Mouse (Mus musculus) spleen, postnatal 36 days (tissue): ENCODE measurements around the gene Tprn.

Experiments
- DNase-seq, 2 experiments: peaks; one replicate each; pipeline ENCODE4 v3.0.0; 2022; ENCODE audit warnings: low spot score in 2 of 2, mixed read lengths in 1 of 2

The Tprn gene

DNA sequence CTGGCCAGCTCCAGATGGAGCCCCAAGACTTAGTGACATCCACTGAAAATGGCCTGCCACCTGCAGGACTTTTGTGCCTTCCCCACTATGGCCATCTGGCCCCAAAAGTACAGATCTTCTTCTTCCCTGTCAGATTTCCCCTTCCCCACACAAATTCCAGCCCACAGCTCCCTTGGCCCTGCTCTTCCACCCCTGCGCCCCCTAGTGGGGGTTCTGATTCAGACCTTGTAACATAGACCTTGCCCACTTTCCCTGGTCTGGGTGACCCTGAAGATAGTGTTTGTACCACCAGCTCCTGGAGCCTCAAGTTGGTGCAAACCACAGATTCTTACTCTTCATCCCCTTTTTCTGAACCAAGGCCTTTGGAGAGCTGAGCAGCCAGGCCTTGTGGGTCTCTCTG lies 30.4 kb downstream of the Tprn start:
- DNase-seq: peak; percentile 43 to 56

- no peak for DNase-seq
These were observed 31.3 kb downstream of the Tprn start for GRCm38 (mm10) chr2:25293706-25294105.

DNA sequence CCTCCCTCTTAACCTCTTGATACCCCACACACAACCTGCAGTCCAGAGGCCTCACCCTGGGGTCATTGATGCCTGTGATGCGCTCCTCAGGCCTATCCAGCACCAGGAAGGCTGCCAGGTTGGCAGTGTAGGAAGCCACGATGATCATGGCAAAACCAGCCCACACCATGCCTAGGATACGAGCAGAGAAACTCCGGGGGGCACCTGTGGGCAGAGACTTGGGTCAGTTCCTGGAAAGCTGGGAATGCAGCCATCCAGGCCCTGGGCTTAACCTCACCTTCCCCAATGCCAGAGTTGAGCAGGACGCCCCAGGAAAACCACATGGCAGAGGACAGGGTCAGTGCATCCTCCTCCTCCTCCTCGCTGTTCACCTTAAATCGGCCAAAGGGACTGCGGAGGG lies 34.7 kb downstream of the Tprn start:
- DNase-seq: no peak

DNA sequence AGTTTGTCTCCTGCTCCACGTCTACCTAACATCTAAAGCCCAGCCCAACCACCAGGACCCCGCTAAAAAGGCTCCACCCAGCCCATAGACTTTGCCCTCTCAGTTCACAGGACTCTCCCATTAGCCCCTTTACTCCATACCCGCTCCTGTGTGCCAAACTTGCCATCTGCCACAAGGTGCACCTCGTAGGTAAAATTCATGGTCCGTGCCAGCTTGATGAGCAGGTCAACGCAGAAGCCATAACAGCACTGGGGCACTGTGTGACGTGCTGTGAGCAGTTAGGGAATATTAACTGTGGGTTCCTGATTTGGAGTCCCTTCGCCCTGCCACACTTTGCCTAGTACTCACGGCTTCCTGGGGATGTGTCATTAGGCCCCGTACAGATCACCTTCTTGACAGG lies 35.6 kb downstream of the Tprn start:
- no peak for DNase-seq

- no peak for DNase-seq
These were observed 41.0 kb downstream of the Tprn start for GRCm38 (mm10) chr2:25303452-25303851.

GRCm38 (mm10) chr2:25303931-25304656 lies 41.7 kb downstream of the Tprn start:
- no peak for DNase-seq

GRCm38 (mm10) chr2:25304657-25305541 lies 42.5 kb downstream of the Tprn start:
- DNase-seq: no peak

- no peak for DNase-seq
These were observed 43.4 kb downstream of the Tprn start for GRCm38 (mm10) chr2:25305587-25306359.

- no peak for DNase-seq
These were observed 47.8 kb downstream of the Tprn start for GRCm38 (mm10) chr2:25310180-25310579.

- DNase-seq: no peak
These were observed 48.6 kb downstream of the Tprn start for GRCm38 (mm10) chr2:25310969-25311368.

- DNase-seq: no peak
These were observed 49.1 kb downstream of the Tprn start for GRCm38 (mm10) chr2:25311491-25311891.

DNA sequence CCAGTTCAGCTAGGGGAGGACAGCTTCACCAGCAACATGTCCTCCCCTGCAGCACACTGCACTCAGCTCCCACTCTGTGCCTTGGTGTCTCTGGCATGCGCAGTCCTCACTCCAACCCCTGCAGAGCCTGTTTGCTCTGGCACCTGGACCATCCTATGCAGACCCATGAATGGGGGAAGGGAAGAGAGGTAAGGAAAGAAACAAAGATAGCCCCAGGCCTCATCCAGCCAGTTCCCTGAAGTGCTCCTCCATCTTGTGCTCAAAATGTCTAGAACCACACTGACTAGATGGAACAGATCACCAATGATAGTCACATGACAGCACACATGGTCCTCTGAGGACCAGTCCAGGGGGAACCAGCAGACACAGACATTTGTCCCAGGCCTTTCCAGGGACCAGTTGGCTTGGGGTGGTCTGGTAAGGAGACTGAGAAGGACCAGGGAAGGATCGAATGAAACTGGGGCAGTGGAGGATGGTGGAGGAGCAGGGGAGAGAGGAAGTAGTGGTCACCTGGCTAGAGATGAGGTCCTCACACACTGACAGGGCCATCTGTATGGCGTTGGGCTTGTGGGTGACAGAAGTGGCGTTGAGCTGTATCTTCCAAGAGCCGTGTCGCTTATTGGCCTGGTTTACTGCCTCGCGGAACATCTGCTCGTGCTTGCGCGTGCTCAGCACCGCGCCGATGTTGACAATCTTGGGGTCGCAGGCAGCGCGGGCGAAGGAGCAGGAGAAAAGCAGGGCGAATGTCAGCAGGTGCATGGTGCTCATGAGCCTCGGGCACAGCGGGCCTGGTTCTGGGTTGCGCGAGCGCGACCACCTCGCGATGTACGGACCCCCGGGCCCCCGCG lies 55.9 kb downstream of the Tprn start:
- DNase-seq: no peak

- DNase-seq: peak; percentile 20 to 21
These were observed 56.8 kb downstream of the Tprn start, which contains the start of gene Grin1 for GRCm38 (mm10) chr2:25318971-25319773. Gene Grin1, minus strand, starts transcription at chr2:25319187.
